Mouse (Mus musculus): ENCODE data around the gene Poldip2.

DNA sequence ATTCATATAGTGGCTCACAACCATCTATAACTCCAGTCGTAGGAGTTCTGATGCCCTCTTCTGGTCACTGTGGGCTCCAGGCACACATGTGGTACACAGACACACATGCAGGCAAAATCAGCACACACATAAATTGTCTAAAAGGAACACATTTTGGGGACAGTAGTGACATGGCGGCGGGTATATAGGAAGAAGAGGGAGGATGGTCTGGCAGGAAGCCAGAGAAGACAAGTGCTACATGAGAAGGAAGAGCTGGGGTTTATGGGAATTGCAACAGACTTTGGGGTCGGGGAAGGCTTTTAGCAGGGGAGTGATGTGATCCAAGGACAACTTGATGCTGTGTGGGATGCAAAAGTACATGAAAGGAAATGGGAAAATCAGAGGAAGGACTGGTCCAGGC is 22.5 kb downstream of the Poldip2 start:
- TF ChIP-seq CTCF (IDR thresholded peaks at IDR 0.05; ENCODE audit: control insufficient read depth, insufficient read depth, insufficient read length), result no peak
- TF ChIP-seq USF1 (IDR thresholded peaks at IDR 0.05; ENCODE audit: low read depth), result no peak

All from C2C12 (cell line).